Mouse (Mus musculus) monocyte, adult 5-6 weeks (primary cell): ENCODE results near the gene Chid1. TPM values are rescaled to one million over a fixed set of nuclear protein-coding genes. Genes with fewer than 3 reads are reported as not detected.
A peak's percentile ranks its signal among the peaks of the same experiment; 100 is the strongest.

ENCODE experiments used
- ATAC-seq: fragments of 153-309, 156-312 bp; replicated peaks from 2 replicates; pipeline ENCODE4 v1.8.0; 2017; ENCODE audit warnings: mild to moderate bottlenecking; ENCODE audit not compliant: low TSS enrichment, insufficient number of reproducible peaks, severe bottlenecking, poor library complexity, low FRiP score
- total RNA-seq: library from RNA; stranded (forward); fragments of 200-1000, 200-491, 200-594 nt; gene quantifications from 3 replicates; pipeline ENCODE4 v1.2.3, GENCODE M21; 2017

Chid1 gene
- total RNA-seq, 1 experiment from 2014 or later, result 10.4 TPM

DNA sequence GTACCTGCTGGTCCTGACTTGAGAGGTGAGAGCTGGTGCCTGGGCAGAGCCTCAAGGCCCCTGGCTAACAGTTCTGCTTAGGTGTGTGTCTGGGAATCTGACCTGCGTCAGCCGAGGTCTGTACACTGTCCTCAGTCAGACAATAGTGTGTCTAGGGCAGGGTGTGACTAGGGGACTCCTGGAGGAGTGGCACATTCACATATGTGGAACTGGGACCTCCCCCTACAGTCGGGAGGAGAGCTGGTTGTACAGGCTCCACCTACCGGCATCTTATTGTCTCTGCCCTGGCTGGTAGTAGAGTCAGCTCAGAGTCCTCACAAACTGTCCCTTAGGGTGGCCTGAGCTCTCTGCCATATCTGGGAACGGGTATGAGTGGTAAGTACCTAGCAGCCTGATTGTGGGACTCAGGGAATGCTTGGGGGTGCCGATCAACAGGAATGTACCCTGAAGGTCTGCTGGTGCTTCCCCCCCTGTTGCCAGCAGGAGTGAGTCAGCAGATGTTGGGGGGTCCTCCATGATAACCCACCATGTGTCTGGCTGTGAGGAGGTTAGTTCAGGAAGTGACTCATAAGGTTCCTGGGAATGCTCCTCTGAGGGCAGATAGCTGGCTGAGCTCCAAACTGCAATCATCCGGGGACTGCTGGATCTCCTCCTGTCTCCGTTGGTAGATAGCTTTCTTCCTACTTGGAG, 71.0 kb downstream of the Chid1 start:
- peak; percentile 21 for ATAC-seq

- ATAC-seq, result no peak
These were observed 71.5 kb downstream of the Chid1 start for GRCm38 (mm10) chr7:141468164-141468521.

- peak; percentile 28 for ATAC-seq
These were observed 72.2 kb downstream of the Chid1 start, which contains the start of gene Cd151 for GRCm38 (mm10) chr7:141467230-141468030. TSS of gene Cd151 (plus strand) at chr7:141467392.

GRCm38 (mm10) chr7:141466607-141467148, 73.0 kb downstream of the Chid1 start:
- ATAC-seq, result no peak

GRCm38 (mm10) chr7:141466045-141466394, 73.6 kb downstream of the Chid1 start:
- ATAC-seq, result no peak

GRCm38 (mm10) chr7:141465388-141466044, 74.1 kb downstream of the Chid1 start:
- no peak for ATAC-seq

GRCm38 (mm10) chr7:141464603-141465201, 75.0 kb downstream of the Chid1 start:
- no peak for ATAC-seq

DNA sequence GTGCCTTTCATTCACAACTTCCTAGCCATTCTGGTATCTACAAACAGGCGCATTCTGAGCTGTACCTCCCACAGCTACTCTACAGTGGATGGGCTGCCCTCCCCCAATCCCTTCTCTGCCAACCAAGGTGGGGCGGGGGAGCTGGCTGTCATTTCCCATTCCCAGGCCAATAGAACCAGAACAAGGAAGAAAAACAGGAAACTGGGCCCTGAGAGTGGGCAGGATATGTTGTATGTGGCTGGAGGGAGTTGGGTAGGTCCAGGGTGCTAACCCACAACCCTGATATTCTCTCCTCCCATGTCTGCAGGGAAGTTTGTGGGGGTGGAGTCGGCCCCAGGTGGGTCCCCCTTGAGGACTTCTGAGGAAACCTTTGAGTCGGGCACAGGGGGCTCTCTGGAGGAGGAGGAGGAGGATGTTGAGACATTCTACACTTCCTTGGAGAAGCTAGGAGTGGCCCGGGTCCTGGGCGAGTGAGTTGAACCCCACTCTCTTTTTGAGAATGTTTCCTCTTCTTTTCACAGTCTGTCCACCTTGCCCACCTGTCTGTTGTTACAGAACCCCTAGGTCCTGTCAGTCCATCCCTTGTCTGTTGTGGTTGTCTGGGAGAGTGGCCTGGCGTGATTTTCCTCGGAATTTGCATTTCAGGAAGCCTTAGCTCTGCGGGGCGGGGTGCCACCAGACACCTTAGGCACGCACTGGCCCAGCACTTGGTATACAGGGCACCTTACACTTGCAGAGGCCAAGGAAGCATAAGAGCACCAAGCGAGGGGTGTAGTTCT, 75.6 kb downstream of the Chid1 start:
- no peak for ATAC-seq

- ATAC-seq, result no peak
These were observed 77.3 kb downstream of the Chid1 start for GRCm38 (mm10) chr7:141462333-141462821.

DNA sequence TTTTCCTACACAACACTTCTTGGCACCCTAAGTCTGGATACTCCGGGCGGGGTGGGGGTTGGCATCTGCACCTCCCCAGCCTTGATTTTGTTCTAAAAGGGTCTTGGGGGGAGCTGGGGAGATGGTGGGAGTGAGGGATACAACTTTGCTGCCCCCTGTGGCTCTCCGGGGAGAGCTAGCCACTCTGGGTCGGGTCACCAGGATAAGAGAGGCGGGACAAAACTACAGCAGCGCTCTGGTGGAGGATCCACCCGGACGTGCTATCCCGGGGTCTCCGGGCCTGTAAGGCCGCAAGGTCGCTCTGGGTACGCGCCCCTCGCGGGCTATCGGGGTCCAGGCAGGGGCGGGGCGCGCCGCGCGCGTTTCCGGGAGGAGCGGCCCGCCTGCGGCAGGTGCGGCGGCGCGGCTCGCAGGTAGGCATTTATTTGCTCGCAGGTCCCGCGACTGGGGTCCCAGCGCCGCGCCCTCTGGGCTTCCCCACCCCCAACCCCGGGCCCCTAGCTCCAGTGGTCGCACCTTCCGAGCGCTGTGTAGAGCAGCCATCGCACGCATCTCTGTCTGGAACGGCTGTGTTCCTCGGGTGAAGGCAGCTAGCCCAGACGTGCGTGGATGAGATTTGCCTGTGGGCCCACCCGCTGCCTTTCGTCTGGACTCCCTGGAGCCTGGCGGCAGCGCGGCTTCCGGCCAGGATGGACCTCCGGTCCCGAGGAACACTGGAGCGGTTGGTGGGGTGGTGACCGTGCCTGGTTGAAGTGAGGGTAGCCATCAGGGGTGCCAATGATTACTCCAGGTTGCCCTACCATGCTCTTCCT, 77.9 kb downstream of the Chid1 start:
- no peak for ATAC-seq

DNA sequence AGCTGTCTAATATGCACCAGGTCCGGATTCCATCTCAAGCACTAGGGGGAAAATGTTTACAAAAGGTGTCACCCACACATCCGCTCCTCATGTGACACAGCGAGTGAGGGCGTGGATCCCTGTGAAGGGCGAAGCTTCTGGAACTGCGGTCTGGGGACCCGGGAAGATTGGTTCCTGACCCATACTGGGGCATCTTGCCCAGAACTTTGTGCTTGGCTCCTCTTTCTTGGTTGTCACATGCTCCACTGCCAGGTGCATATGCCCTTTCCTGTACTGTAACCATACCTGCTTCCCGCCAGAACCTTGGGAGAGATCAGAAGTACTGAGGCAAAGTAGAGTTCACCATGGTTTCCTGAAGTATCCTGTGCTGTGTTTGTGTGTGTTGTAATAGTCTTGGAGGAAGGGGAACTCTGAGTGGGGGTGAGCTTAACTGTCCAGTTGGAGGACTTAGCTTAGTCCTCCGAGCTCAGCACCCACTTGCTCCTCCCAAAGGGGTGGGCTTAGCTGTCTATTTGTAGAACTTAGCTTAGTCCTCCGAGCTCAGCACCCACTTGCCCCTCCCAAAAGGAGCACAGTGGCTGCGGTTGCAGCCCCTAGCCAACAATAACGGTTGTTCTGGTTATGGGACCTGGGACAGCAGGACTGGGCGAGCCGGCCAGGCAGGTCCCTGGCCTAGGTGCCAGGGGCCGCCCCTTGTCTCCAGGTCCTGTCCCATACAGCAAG, 79.1 kb downstream of the Chid1 start, which contains the start of gene Cracr2b:
Cracr2b (plus strand) TSS at position 704 of the 723 bp plus-strand sequence.
- ATAC-seq, result no peak

GRCm38 (mm10) chr7:141460001-141460390, 79.7 kb downstream of the Chid1 start:
- no peak for ATAC-seq

GRCm38 (mm10) chr7:141459301-141459711, 80.4 kb downstream of the Chid1 start:
- no peak for ATAC-seq

GRCm38 (mm10) chr7:141458661-141459060, 81.0 kb downstream of the Chid1 start:
- ATAC-seq, result no peak

- ATAC-seq, result no peak
These were observed 81.5 kb downstream of the Chid1 start for GRCm38 (mm10) chr7:141457986-141458660.

- no peak for ATAC-seq
These were observed 82.4 kb downstream of the Chid1 start for GRCm38 (mm10) chr7:141457236-141457635.
